Mouse (Mus musculus) lung, adult 2 months (tissue): Measurements from ENCODE around the gene A530064D06Rik. TPM values are rescaled to one million over a fixed set of nuclear protein-coding genes. Genes with fewer than 3 reads are reported as not detected.
"Not testable (repeated sequence)": the region's sequence is repeated elsewhere in the genome, so short reads cannot be mapped to it uniquely, and the experiment has no call there.

Source experiments
- DNase-seq: peaks from one replicate; pipeline ENCODE4 v3.0.0; 2022
- H3K4me1 ChIP-seq: fragments of 200-500 bp; 2 replicates; pipeline ENCODE4 v1.6.1; 2011; ENCODE audit warnings: low read length; ENCODE audit not compliant: control insufficient read depth, insufficient read depth
- H3K4me3 ChIP-seq: fragments of 200-500 bp; replicated peaks from 2 replicates; pipeline ENCODE3; 2011; ENCODE audit warnings: low read depth, mild to moderate bottlenecking, control low read depth, low read length; ENCODE audit errors: extremely low read depth
- CTCF ChIP-seq: fragments of 200-500 bp; IDR thresholded peaks from 2 replicates; pipeline ENCODE4 v1.5.1; 2011; ENCODE audit warnings: mild to moderate bottlenecking, low read length, control low read depth; ENCODE audit not compliant: insufficient read depth
- POLR2A ChIP-seq: fragments of 200-500 bp; IDR thresholded peaks from 2 replicates; pipeline ENCODE4 v1.6.1; 2011; ENCODE audit warnings: low read depth, mild to moderate bottlenecking, control low read depth, low read length, borderline replicate concordance; ENCODE audit errors: extremely low read depth
- WGBS: fragments of 180-500 bp; shearing (Covaris S2); methylation state at CpG from one replicate; pipeline ENCODE4 v1.1.7; 2018; 5-methylcytosine and 5-hydroxymethylcytosine counted together
- polyA plus RNA-seq: library from polyadenylated mRNA; depleted of rRNA; stranded (reverse); fragments of >200 nt; gene quantifications from 2 replicates; pipeline ENCODE4 v1.2.3, GENCODE M21; 2012; rRNA removed

The A530064D06Rik gene
- 0.55 and 0.71 TPM in 2 replicates for polyA plus RNA-seq

DNA sequence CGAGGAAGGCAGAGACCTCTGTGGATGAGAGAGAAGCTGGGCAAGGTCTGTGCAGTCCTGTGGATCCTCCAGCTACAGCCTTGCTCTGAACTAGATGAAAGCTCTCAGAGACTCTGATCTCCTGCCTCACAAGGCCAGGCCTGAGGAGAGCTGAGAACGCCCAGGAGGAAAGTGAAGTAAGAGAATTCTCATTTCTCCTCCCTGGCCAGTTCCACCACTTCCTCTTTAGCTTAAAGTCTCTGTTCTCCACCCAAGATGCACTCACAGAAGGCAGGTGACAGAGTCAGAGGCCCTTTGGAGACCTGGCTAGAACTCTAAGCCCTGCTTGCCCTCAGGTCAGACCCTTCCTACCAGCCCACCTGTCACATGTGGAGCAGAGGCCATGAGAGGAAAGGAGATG is at the start of gene A530064D06Rik:
A530064D06Rik (minus strand) TSS at position 173 of the 400 bp plus-strand sequence.
- H3K4me1 ChIP-seq, DNase-seq, H3K4me3 ChIP-seq: not testable (repeated sequence)
- 65% methylated on average over 2 of the region's 2 CpGs for WGBS

DNA sequence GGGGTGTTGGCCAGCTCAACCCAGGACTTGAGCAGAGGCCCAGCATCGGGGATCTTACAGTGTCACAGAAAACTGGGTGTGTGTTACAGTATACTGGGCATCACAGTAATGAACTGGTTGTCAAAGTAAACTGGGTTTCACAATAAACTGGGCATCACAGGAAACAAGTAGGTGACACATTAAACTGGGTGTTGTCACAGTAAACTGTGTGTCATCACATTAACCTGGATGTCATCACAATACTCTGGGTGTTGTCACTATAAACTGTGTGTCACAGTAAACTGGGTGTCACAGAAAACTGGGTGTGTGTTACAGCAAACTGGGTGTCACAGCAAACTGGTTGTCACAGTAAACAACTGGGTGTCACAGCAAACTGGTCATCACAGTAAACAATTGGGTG is 48.4 kb upstream of the A530064D06Rik start:
- WGBS: 91% methylated on average over 1 of the region's 1 CpGs
- no peak for DNase-seq
- no peaks in the 10 kb centered on the region for H3K4me1 ChIP-seq
- TF ChIP-seq CTCF (no peak), POLR2A (no peak)
- no peak overlapping the region for H3K4me3 ChIP-seq

DNA sequence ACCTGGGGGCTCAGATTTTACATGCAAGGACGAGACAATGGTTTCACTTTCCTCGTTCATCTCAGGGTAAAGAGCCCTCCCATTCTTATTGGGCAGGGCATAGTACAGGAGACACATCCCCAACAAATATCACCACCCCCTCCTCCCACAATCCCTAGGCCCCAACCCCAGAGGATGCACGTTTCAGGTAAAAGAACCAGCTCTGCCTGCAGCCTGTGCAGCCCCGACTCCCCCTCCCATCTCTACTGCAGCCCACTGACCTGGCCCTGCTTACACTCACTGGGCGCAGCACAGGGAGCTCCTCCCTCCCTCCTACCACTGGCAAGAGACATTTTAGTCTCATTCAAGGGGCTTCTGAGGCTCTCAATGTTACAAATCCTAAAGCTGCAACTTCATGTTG is 46.4 kb upstream of the A530064D06Rik start:
- 68% methylated on average over 5 of the region's 5 CpGs for WGBS

DNA sequence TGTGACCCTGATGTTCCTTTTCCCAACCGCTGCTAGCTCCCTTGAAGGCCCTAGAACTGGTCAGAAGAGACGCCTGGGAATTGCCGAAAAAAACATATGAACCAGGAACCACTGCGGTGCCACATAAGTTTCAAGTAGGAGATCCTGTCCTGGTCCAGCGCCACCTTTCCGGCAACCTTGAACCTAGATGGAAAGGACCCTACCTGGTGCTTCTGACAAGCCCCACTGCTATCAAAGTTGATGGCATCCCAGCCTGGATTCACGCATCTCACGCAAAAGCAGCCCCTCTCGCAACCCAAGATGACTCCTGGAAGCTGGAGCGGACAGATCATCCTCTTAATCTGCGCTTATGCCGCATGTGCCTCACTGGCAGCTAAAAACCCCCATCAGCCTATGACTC is 45.5 kb upstream of the A530064D06Rik start:
- no peak for DNase-seq
- WGBS: 91% methylated on average over 12 of the region's 12 CpGs
- Histone ChIP-seq H3K4me1 (no peaks in the 10 kb centered on the region), H3K4me3 (no peak overlapping the region)
- TF ChIP-seq CTCF: no peak
- TF ChIP-seq POLR2A: no peak

More for the DNA sequence above, 46.4 kb upstream of the A530064D06Rik start:
- no peak overlapping the region for H3K4me3 ChIP-seq
- no peak for DNase-seq
- TF ChIP-seq CTCF (no peak), POLR2A (no peak)
- H3K4me1 ChIP-seq: no peaks in the 10 kb centered on the region

DNA sequence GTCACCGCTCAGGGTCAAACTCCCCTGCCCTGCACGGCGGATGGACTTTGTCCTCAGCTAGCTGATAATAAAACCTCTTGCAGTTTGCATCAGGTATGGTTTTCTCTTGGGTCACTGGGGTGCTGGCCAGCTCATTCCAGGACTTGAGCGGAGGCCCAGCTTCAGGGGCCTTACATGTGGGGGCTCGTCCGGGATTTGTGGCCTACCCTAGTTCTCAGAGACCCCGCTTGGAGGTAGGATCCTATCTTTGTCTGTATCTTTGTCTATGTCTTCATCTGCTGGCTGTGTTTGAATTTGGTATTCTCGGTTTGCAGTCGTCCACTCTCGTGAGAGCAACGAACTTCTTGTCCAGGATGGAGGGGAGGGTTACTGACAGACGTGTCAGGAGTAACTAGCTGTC is 36.0 kb upstream of the A530064D06Rik start:
- Histone ChIP-seq H3K4me1 (no peaks in the 10 kb centered on the region), H3K4me3 (no peak overlapping the region)
- TF ChIP-seq CTCF (no peak), POLR2A (no peak)
- no peak for DNase-seq
- 93% methylated on average over 12 of the region's 12 CpGs for WGBS

DNA sequence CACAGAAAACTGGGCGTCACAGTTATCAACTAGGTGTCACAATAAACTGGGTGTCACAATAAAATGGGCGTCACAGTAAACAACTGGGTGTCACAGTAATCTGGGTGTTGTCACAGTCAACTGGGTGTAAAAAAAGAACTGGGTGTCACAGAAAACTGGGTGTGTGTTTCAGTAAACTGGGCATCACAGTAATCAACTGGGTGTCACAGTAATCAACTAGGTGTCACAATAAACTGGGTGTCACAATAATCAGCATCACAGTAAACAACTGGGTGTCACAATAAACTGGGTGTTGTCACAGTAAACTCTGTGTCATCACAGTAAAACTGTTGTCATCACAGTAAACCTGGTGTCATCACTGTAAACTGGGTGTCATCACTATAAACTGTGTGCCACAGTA is 25.3 kb upstream of the A530064D06Rik start:
- no peak overlapping the region for H3K4me3 ChIP-seq
- no peak for DNase-seq
- 51% methylated on average over 2 of the region's 2 CpGs for WGBS
- no peaks in the 10 kb centered on the region for H3K4me1 ChIP-seq
- TF ChIP-seq POLR2A: no peak
- no peak for TF ChIP-seq CTCF

DNA sequence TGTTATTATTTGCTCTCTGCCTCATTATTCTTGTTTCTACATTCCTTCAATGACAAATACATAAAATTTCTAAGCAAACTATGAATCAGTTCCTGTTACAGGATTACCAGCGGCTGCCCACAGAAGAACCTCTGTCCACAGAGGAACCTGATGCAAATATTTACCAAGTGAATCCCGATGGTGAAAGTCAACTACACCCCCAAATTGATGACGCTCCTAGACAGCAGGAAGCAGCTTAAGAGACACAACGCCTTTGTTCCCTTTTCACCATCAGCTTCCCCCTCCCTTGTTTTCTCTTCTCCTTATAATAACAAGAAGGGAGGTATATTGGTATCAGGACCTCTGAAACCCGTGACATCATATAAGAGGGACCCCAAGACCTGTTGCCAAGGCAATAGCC is 18.2 kb upstream of the A530064D06Rik start:
- TF ChIP-seq POLR2A (no peak), CTCF (no peak)
- Histone ChIP-seq H3K4me1 (no peaks in the 10 kb centered on the region), H3K4me3 (no peak overlapping the region)
- DNase-seq: no peak
- WGBS: 35% methylated on average over 5 of the region's 5 CpGs

DNA sequence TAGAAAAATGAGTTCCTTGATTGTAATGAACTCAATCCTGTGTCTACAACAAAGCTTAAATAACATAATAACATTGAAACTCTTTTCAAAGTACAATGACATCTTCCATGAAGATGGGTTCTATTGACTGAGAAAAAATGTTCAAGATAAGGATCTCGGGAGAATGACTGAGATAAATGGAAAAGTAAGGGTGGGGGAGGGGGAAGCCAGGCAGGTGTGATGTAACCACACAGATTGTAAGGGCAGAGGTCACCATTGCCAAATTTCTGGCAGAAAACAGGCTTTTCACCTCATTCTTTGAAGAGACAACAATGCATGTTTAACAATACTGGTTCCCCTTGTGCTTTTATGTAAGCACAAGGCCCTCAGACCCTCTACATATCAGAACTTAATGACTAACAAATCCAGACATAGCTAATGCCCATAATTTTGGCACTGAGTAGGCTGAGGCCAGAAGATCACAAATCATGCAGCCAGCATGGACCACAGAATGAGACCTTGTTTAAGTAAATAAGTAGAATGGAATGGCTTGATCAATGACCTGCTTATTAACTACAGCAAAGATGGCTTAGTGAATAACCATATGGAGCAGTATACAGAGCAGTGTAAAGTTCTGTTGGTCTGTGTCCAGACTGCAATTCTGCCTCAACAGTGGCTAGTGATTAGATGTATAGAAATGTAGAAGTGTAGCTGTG is 9.5 kb downstream of the A530064D06Rik start:
- DNase-seq: no peak
- H3K4me1 ChIP-seq: no peaks in the 10 kb centered on the region
- WGBS: 42% methylated on average over 1 of the region's 1 CpGs
- H3K4me3 ChIP-seq: no peak overlapping the region
- TF ChIP-seq CTCF: no peak
- no peak for TF ChIP-seq POLR2A

DNA sequence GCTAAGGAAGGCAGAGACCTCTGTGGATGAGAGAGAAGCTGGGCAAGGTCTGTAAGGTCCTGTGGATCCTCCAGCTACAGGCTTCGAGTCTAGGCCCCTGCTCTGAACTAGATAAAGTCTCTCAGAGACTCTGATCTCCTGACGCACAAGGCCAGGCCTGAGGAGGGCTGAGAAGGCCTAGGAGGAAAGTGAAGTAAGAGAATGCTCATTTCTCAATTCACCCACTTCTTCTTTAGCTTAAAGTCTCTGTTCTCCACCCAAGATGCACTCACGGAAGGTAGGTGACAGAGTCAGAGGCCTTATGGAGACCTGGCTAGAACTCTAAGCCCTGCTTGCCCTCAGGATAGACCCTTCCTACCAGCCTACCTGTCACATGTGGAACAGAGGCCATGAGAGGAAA is 21.0 kb downstream of the A530064D06Rik start, which contains the start of gene 9830107B12Rik:
9830107B12Rik (minus strand) TSS at position 149 of the 400 bp plus-strand sequence.
- WGBS: 66% methylated on average over 3 of the region's 3 CpGs
- Histone ChIP-seq H3K4me3 (no peak within 1 kb of the TSS), H3K4me1 (no peaks in the 10 kb centered on the region)
- DNase-seq: no peak
- TF ChIP-seq CTCF (no peak), POLR2A (no peak)

DNA sequence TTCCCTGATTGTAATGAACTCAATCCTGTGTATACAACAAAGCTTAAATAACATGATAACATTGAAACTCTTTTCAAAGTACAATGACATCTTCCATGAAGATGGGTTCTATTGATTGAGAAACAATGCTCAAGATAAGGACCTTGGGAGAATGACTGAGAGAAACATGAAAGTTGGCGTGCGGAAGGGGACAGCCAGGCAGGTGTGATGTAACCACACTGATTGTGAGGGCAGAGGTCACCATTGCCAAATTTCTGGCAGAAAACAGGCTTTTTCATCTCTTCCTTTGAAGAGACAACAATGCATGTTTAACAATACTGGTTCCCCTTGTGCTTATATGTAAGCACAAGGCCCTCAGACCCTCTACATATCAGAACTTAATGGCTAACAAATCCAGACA is 34.3 kb downstream of the A530064D06Rik start:
- no peak for DNase-seq
- Histone ChIP-seq H3K4me3 (no peak overlapping the region), H3K4me1 (no peaks in the 10 kb centered on the region)
- WGBS: 50% methylated on average over 2 of the region's 2 CpGs
- TF ChIP-seq POLR2A (no peak), CTCF (no peak)

DNA sequence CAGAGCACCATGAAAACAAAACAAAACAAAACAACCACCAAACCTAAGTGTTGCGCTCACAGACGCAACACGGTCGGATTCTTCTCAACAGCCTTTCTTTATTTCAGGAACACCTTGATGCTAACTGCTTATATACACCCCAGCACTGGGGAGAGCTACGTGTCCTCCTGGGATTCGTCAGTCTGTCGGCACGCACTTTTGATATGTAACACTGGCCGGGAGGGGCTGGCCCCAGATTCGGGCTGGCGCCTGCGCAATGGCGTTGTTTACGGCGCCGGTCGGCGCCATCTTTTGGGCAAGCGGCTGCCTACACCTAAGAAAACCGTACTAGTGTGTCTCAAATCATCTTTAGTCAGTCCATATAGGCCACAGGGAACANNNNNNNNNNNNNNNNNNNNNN is 46.6 kb downstream of the A530064D06Rik start:
- TF ChIP-seq CTCF (no peak), POLR2A (no peak)
- Histone ChIP-seq H3K4me1 (no peaks in the 10 kb centered on the region), H3K4me3 (no peak overlapping the region)
- no peak for DNase-seq
- 88% methylated on average over 20 of the region's 20 CpGs for WGBS
